Mouse (Mus musculus): ENCODE data around the gene Cfap57.

DNA sequence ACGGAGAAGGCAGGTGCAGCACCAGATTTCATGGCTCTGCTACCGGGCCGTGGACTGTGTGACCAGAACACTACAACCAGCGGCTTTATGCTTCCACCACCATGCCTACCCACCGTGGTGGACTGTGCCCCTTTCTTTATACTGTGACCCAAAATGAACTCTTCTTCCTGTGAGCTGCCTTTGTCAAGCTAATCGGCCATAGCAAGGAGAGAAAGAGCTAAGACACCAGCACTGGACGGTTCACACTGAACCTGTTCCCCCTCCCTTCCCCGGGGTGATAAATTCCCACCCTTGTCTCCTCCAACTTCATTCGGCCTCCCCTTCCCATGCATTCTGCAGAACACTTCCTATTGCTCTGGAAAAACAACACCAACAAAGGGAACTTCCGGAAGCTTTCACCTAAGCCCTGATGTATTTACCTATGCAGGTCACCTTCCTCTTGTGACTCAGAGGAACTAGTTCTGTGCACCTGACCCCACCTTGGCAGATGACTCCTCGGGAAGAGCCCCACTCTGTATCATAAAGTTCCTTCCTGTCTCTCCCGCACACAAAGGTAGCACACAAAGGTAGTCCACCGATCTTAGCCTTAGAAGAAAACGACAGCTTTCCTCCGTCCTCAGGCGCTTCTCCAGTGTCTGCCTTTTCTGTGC is 103.0 kb downstream of the Cfap57 start:
- TF ChIP-seq CTCF (IDR thresholded peaks at IDR 0.05; ENCODE audit: insufficient read depth, low read length): no peak
- no peak for TF ChIP-seq POLR2A (IDR thresholded peaks at IDR 0.05; ENCODE audit: borderline replicate concordance, extremely low read depth, low read depth, low read length)

Data from lung, adult 2 months (tissue).